Mouse (Mus musculus) forebrain, embryonic 16.5 days (tissue): Measurements from ENCODE around the gene Ubxn1. TPM values are rescaled to one million over a fixed set of nuclear protein-coding genes. Genes with fewer than 3 reads are reported as not detected.
A peak's percentile ranks its signal among the peaks of the same experiment; 100 is the strongest.

ENCODE experiments used
- ATAC-seq: fragments of 200-750 bp; cut with Nextera tagmentation; 2 replicates; pipeline ENCODE4 v1.8.0; 2017; ENCODE audit warnings: mild to moderate bottlenecking, moderate library complexity
- H3K27ac ChIP-seq: fragments of 300-500 bp; sonication (generic); 2 replicates; pipeline ENCODE4 v1.5.1; 2014; ENCODE audit warnings: low read length, control low read depth
- H3K27me3 ChIP-seq: fragments of 300-500 bp; sonication (generic); replicated peaks from 2 replicates; pipeline ENCODE4 v1.6.1; 2014; ENCODE audit warnings: low read length; ENCODE audit not compliant: control insufficient read depth, insufficient read depth
- H3K36me3 ChIP-seq: fragments of 300-500 bp; sonication (generic); 2 replicates; pipeline ENCODE4 v1.6.1; 2014; ENCODE audit not compliant: control insufficient read depth, insufficient read depth
- H3K4me1 ChIP-seq: fragments of 300-500 bp; sonication (generic); replicated peaks from 2 replicates; pipeline ENCODE4 v1.6.1; 2014; ENCODE audit warnings: low read length; ENCODE audit not compliant: control insufficient read depth, insufficient read depth
- H3K4me2 ChIP-seq: fragments of 300-500 bp; sonication (generic); 2 replicates; pipeline ENCODE4 v1.6.1; 2014; ENCODE audit warnings: mild to moderate bottlenecking, low read length, control low read depth
- H3K4me3 ChIP-seq: fragments of 300-500 bp; sonication (generic); replicated peaks from 2 replicates; pipeline ENCODE4 v1.5.1; 2014; ENCODE audit warnings: mild to moderate bottlenecking, low read length, control low read depth
- H3K9ac ChIP-seq: fragments of 300-500 bp; sonication (generic); replicated peaks from 2 replicates; pipeline ENCODE4 v1.6.1; 2014; ENCODE audit warnings: low read depth, low read length, control low read depth
- H3K9me3 ChIP-seq: fragments of 300-500 bp; sonication (generic); 2 replicates; pipeline ENCODE4 v1.6.1; 2016; ENCODE audit warnings: low read length; ENCODE audit not compliant: control insufficient read depth
- WGBS: fragments of 180-500 bp; shearing (Covaris S2); extraction: QIAGEN DNeasy Blood & Tissue Kit; methylation state at CpG from one replicate; pipeline ENCODE4 v1.1.7; 2014; 5-methylcytosine and 5-hydroxymethylcytosine counted together
- polyA plus RNA-seq: library from polyadenylated mRNA; unstranded; fragments of >200 nt; fragmentation: Nextera tagmentation; extraction: Ambion mirVana; gene quantifications from 2 replicates; pipeline ENCODE4 v1.2.1, GENCODE M21; 2015

Gene Ubxn1
- polyA plus RNA-seq, 1 experiment from 2014 or later, result 172 TPM

DNA sequence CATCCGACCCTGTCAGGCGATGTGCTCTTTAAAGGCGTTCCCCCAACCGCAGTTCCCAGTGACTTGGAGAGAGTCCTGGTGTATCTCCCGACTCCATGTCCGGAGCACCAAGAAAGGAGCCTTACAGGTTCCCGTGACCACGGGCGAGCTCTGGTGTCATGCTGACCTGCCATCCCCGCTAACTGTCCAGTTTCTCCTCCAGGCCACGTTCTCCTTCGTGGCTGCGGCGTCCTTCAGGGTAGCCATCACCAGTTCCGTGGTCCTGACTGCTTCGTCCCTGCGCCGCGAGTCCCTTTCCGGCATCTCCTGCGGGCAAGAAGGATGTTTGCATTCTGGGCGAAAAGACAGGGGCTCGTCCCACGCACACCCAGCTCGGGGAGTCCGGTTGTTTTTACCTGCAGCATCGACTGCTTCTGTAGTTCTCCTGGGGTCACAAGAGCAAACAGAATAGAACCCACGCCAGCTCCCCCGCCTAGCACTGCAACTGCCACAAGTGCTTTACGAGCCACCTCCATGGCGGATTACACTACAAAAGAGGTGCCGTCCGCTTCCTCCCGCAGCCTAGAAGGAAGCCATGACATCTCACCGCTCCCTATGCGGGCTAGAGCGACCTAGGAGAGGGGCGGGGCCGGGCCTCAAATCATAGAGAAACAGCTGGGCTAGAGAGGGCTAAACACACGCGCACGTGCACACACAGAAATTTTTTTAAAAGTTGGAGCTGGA, 9.2 kb downstream of the Ubxn1 start, which contains the start of gene Uqcc3:
Gene Uqcc3, minus strand, starts transcription at position 613 of the 723 bp plus-strand sequence.
- peak within 1 kb of the TSS; percentile 54 for H3K4me3 ChIP-seq
- peak; percentile 99 for ATAC-seq
- under 1% methylated on average over 42 of the region's 42 CpGs for WGBS
- H3K27me3 ChIP-seq, result no peaks in the 10 kb centered on the region
- no peaks in the 10 kb centered on the region for H3K9me3 ChIP-seq
- H3K4me1 ChIP-seq, result peaks cover 9% of the 10 kb centered on the region
- H3K27ac ChIP-seq, result peak within 1 kb of the TSS; percentile 49
- peak within 1 kb of the TSS; percentile 80 for H3K9ac ChIP-seq
- H3K4me2 ChIP-seq, result peak within 1 kb of the TSS; percentile 87
- H3K36me3 ChIP-seq, result peaks cover 10% of the 10 kb centered on the region

DNA sequence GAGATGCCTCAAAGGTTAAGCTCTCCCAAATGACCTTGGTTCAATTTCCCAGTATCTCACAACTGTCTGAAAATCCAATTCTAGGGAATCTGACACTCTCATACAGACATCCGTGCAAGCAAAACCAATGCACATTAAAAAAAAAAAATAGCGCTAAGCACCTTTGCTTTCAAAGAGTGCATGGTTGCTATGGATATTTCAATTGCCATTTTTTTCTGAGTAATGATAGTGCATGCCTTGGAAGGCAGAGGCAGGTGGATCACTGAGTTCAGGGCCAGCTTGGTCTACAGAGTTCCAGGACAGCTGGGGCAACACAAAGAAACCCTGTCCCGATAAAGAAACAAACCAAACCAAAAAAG, 9.7 kb downstream of the Ubxn1 start:
- Histone ChIP-seq H3K27ac (0 out of 2 replicates have a peak overlapping the region, but pooled peaks have one; percentile 28), H3K9ac (peak overlapping the region; percentile 80), H3K9me3 (no peaks in the 10 kb centered on the region), H3K27me3 (no peaks in the 10 kb centered on the region), H3K36me3 (peaks cover 9% of the 10 kb centered on the region), H3K4me1 (peaks cover 9% of the 10 kb centered on the region), H3K4me3 (peak overlapping the region; percentile 54), H3K4me2 (peak overlapping the region; percentile 87)
- 15% methylated on average over 3 of the region's 3 CpGs for WGBS
- no peak; the same call in 1 of the 2 replicates for ATAC-seq

DNA sequence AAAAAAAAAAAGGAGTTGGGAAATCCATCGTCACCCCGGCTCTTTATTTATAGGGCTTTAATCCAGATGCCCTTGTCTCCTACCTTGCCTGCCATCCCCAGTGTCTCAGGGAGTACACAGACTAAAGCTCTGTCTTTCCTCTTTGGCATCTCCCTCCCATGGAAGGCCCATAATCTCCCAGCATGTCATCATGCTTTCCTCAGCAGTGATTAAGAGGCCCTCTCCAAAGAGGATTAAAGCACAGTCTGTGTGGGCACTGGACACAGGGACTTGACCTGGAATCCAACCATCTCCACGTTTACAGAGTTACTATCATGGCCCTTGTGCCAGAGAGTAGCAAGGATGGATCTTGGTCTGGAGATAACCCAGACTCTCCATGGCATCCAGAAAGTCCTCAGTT, 12.3 kb downstream of the Ubxn1 start, which contains the start of the genes Lbhd1 and Gm49403:
Gene Lbhd1, plus strand, starts transcription at position 117 of the 400 bp plus-strand sequence.
Gene Gm49403, plus strand, starts transcription at position 315 of the 400 bp plus-strand sequence.
- Histone ChIP-seq H3K4me3 (no peak within 1 kb of the TSS), H3K4me1 (peaks cover 15% of the 10 kb centered on the region), H3K27ac (no peak within 1 kb of the TSS), H3K9me3 (no peaks in the 10 kb centered on the region), H3K27me3 (no peaks in the 10 kb centered on the region), H3K4me2 (no peak within 1 kb of the TSS), H3K36me3 (no peaks in the 10 kb centered on the region), H3K9ac (no peak within 1 kb of the TSS)
- 61% methylated on average over 3 of the region's 3 CpGs for whole genome bisulfite sequencing
- ATAC-seq, result no peak

DNA sequence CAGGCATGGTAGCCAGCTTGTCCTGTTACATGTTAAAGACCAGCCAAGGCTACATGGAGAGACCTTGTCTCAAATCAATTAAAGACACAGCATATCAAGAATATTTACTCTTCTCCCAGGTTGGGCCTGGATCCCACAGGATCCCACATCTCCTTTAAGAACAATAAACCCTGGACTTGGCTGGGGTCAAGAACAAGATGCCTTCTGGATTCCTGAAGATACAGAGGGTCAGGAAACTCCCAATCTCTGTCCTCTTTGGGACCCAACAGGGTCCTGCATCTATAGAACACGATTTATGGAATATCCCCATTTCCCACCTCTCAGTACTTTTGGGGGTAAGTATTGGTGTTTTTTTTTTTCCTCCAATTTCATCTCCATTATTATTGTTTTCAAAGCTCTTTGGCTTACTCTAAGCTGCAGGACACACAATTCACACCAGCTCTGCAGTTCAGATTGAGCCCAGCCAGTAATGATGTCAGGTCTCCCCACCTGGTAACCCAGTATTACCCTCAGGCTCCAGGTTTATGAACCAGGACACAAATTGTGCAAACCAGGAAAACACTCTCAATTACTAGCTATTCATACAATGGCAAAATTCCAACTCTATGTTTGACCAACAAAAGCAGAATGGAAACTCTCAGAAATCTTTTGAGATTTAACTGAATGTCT, 15.8 kb downstream of the Ubxn1 start:
- H3K27ac ChIP-seq, result no peak overlapping the region
- WGBS, result 65% methylated on average over 1 of the region's 1 CpGs
- no peaks in the 10 kb centered on the region for H3K27me3 ChIP-seq
- H3K36me3 ChIP-seq, result no peaks in the 10 kb centered on the region
- H3K9ac ChIP-seq, result no peak overlapping the region
- no peak overlapping the region for H3K4me3 ChIP-seq
- no peaks in the 10 kb centered on the region for H3K9me3 ChIP-seq
- H3K4me1 ChIP-seq, result peaks cover 13% of the 10 kb centered on the region
- no peak for ATAC-seq
- no peak overlapping the region for H3K4me2 ChIP-seq

DNA sequence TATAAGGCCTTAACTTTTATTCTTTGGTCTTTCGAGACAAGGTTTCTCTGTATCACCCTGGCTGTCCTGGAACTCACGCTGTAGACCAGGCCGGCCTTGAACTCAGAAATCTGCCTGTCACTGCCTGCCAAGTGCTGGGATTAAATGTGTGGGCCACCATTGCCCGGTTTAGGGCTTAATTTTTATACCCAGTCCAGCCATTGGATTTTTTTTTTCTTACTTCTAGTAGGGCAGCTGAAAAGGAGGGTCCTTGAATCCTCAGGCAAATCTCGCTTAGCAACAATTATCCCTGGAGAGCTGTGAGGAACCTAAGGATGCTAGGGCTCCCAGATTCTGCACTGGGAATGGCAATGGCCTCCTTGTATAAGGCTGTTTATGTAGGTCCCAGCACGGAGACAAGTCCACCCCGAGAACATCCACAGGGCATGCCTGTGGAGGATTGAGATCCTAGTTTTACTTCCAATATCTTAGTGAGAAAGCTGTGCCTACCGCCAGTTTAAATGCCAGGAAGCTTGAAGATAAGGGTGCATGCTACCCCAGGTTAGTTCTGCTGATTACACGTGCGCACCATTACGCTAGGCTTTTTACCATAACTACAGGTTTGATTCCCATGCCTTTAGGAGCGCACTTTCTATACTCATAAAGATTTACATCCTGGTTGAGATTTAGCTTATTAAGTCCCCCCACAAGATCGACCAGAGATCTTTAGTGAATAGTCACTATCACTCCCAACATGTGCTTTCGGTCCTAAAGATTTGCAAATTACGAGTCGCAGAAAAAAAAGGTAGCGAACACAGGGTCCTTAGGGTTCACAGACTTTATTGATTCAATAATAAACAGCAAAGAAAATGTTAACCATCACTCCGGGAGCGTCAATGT, 16.5 kb downstream of the Ubxn1 start:
- Histone ChIP-seq H3K27ac (no peak overlapping the region; the same call in 1 of the 2 replicates), H3K9ac (peak overlapping the region; percentile 61), H3K9me3 (no peaks in the 10 kb centered on the region), H3K4me2 (peak overlapping the region; percentile 90), H3K4me1 (peaks cover 13% of the 10 kb centered on the region), H3K36me3 (no peaks in the 10 kb centered on the region), H3K4me3 (peak overlapping the region; percentile 61), H3K27me3 (no peaks in the 10 kb centered on the region)
- WGBS, result 16% methylated on average over 19 of the region's 19 CpGs
- ATAC-seq, result no peak

DNA sequence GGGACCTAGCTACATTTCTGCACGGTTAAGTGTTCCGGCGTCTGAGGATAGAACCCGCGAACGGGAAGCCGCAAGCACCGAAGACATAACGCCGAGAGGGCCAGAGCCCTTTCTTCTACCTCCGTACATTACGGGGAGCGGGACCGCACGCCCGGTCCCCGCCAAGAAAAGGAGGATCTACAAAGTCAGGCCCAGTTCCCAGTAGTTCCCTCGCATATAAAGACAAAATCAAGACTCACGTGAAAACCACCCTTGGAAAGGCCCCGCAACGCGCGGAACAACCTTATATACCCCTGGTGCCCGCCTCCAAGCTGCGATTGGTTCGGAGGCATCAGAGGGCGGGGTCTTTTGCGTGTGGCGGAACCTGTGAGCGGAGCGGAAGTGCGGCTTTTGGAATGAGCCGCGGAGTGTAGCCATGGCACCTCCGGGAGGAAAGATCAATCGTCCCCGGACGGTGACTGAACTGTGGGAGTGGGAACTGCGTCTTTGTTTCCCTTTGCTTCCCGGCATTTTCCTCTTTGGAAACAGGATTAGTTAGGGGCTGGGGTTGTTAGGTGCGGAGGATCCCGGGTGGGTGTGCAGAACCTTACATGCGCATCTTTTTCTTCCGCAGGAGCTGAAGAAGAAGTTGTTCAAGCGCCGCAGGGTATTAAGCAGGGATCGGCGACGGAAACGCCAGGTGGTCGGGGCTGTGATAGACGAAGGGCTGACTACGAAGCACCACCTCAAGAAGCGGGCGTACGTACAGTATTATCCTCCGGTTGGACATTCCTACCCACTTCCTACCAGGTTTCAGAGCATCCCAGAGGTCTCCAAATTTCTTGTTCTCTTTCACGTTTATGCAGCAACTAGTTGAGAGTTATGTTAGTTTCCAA, 17.5 kb downstream of the Ubxn1 start, which contains the start of the genes 1810009A15Rik and Gm49416:
Gene 1810009A15Rik, plus strand, starts transcription at position 343 of the 875 bp plus-strand sequence.
Gene Gm49416, plus strand, starts transcription at position 416 of the 875 bp plus-strand sequence.
- no peaks in the 10 kb centered on the region for H3K9me3 ChIP-seq

GRCm38 (mm10) chr19:8892829-8893766, 21.8 kb downstream of the Ubxn1 start, which contains the start of gene Ints5:
TSS of gene Ints5 (plus strand) at chr19:8893005.
- no peaks in the 10 kb centered on the region for H3K36me3 ChIP-seq
- H3K4me2 ChIP-seq, result peak within 1 kb of the TSS; percentile 97
- H3K4me1 ChIP-seq, result peaks cover 26% of the 10 kb centered on the region
- no peaks in the 10 kb centered on the region for H3K27me3 ChIP-seq
- peak within 1 kb of the TSS; percentile 82 for H3K27ac ChIP-seq
- H3K9ac ChIP-seq, result peak within 1 kb of the TSS; percentile 92
- 2% methylated on average over 54 of the region's 54 CpGs for WGBS
- peak within 1 kb of the TSS; percentile 84 for H3K4me3 ChIP-seq
- no peaks in the 10 kb centered on the region for H3K9me3 ChIP-seq
- ATAC-seq, result peak; percentile 60

More for the DNA sequence above, 17.5 kb downstream of the Ubxn1 start, which contains the start of the genes 1810009A15Rik and Gm49416:
- WGBS, result under 1% methylated on average over 58 of the region's 58 CpGs
- Histone ChIP-seq H3K27ac (peak within 1 kb of the TSS; percentile 86), H3K4me3 (peak within 1 kb of the TSS; percentile 61), H3K4me2 (peak within 1 kb of the TSS; percentile 90), H3K36me3 (no peaks in the 10 kb centered on the region), H3K4me1 (peaks cover 19% of the 10 kb centered on the region), H3K9ac (peak within 1 kb of the TSS; percentile 64), H3K27me3 (no peaks in the 10 kb centered on the region)
- ATAC-seq, result peak; percentile 96
